Mouse (Mus musculus): ENCODE measurements around the gene Rgcc.
A peak's percentile ranks its signal among the peaks of the same experiment; 100 is the strongest.

The Rgcc gene

DNA sequence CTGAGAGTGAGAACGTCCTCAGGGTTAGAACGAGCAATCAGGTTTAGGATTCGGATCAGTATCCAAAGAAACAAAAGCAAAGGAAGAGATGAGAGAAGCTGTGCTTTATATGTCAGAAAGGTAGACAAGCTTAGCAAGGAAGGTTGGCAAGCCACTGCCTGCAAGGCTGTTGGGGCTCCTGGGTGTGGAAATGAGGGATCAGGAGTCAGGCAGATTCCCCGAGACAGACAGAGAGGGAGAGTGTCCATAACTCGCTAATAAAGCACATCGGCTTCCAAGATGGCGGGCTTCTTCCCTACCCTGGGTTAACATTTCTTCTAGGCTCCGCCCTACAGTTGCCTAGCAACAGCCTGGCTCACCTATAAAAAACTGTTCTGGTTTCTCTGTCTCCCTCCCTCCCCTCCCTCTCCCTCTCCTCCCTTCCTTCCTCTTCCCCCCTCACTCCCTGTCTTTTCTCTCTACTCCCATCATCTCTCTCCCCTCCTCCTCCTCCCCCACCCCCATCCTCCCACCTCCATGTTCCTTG is 25.5 kb downstream of the Rgcc start:
- DNase-seq: no peak

DNA sequence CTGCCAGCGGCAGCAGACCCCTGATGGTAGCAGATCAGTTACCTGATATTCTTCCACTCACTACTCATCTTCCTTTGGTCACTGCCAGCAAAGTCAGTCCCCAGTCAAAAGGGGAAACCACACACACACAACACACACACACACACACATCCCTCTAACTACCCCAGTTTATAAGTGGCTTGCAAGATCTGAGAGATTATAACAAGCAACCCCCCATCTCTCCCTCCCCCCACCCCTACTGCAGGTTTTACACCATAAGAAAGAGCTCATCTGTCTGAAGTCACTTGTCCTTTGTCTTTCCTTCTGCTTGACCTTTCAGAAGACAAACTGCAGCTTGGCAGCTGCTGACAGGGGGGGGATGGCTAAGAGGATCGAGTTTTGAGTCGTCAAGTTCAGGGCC is 26.0 kb downstream of the Rgcc start:
- no peak for DNase-seq

GRCm38 (mm10) chr14:79273697-79274477 is 27.6 kb downstream of the Rgcc start:
- DNase-seq: no peak

DNA sequence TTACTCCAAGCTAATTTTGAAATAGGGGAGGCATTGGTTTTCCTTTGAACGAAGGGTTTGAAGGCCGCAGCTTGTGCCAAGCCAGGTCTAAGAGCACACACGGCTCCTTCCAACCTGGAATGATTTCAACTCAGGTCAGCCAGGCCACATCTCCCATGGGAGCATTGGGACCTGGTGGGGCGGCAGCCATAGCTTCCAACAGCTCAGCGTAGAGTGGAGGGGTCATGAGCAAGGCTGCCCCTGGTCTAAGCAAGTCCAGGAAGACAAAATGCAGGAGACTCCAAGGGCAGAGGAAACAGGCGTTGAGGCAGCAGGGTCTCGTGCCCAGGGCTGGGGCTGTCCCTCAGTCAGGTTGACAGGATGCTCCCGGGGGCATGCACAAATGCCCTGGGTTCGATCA is 28.5 kb downstream of the Rgcc start:
- DNase-seq: no peak

DNA sequence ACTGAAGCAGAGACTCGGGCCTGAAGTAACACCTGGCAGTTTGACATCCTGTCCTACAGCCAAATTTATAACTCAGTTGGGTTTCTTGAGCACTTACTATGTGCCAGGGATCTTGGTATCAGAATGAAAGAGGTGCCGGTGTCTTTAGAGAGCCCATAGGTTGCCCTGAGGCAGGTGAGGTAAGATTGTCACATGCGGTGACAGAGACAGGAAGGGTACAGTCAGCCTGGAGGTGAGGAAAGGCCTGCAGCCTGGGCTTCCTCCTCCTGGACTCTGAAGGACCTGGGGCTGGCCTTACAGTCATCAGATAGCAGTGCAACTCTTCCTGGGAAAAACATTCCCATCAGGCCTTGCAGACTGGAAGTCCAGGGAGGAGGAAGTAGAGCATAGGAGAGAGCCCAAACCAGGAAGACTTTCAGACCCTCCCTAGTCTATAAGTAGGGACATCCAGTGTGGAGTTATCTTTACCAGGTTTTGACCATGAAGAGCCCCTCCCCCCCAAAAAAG is 29.2 kb downstream of the Rgcc start:
- no peak for DNase-seq

- no peak for DNase-seq
These were observed 31.9 kb downstream of the Rgcc start for GRCm38 (mm10) chr14:79269551-79269950.

GRCm38 (mm10) chr14:79267878-79268277 is 33.6 kb downstream of the Rgcc start:
- no peak for DNase-seq

DNA sequence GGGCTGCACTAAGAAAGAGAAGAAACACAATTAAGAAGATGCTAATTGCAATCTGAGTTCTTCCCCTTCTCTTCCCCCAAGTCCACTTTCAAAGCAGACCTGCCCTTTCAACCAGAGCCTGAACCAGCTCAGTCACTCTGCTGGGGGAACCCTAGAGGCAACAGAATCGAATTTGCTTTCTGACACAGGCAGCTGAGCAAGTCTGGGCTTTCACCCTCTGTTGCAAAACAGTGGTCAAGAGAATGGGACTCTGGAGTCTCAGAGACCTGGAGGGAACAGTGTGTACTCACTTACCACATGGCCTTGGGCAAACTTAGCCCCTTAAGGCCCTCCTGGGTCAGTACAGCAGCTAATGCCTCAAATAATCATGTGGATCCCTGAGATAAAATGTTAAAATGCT is 34.1 kb downstream of the Rgcc start:
- DNase-seq: no peak

DNA sequence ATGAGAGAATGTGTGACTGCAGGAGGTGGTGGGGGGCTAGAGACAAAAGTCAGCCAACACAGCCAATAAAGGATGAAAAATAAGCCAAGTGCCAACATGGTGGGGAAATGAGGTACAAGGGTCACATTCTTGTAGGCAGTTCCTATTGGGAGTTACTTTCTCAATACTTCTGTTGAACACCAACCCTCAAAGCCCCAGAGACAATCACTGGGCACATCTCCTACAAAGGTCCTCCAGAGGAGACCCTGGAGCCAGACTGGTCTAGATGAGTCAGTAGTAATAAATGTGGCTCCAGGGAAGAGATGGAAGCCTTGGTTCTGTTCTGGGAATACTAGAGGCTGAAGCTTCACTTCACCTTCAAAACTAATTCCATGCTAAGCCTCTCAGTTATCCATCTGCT is 35.0 kb downstream of the Rgcc start:
- DNase-seq: no peak

GRCm38 (mm10) chr14:79265738-79266137 is 35.7 kb downstream of the Rgcc start:
- no peak for DNase-seq

DNA sequence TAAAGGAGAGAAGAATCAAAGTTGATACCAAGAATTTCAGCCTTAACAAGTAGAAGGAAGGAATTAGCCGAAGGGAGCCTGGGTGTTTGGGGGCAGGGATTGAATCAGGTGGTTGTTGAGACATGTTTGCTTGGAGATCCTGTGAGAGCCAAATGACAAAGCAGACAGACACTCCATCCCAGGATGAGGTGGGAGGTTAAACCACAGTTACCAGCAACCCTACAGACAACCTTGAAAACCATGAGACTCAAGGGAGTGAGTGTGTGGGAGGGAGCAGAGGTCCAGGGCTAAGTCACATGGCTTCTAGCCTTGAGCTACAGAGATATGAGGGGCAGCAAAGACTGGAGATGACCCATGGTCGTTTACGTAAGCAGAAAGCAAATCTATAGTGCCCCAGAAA is 38.1 kb downstream of the Rgcc start:
- DNase-seq: no peak

DNA sequence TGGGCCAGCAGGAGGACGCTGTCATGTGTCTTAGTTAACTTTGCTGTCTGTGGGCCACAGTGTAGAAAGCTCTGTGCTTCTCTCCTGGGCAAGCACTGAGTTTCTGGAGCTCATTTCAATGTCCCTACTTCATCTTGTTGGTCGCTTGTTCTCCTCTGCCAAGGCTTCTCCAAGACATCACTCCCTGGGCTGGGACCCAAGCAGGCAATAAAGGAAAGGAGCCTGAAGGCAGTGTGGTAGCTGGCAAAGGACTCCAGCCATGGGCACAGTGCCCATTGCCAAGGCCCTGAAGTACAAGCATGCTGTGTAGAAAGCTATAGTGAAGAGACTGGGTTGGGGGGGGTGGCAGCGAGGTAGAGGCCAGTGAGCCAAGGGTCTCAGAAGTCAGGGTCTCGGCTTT is 38.8 kb downstream of the Rgcc start:
- no peak for DNase-seq

GRCm38 (mm10) chr14:79259062-79259779 is 42.2 kb downstream of the Rgcc start:
- no peak for DNase-seq

GRCm38 (mm10) chr14:79256656-79257055 is 44.8 kb downstream of the Rgcc start:
- DNase-seq: no peak

DNA sequence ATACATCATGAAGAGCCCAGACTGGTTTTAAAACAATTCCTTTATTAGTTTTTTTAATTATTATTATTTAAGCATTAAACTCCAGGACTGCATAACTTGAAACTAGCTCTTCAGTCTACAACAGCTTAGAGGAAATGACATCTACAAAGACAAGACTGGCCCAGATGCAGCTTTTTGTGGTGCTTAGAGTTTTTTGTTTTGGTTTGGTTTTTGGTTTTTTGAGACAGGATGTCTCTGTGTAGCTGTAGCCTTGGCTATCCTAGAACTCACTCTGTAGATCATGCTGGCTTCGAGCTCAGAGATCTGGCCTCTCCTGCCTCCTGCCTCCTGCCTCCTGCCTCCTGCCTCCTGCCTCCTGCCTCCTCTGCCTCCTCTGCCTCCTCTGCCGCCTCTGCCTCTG is 45.7 kb downstream of the Rgcc start:
- no peak for DNase-seq

DNA sequence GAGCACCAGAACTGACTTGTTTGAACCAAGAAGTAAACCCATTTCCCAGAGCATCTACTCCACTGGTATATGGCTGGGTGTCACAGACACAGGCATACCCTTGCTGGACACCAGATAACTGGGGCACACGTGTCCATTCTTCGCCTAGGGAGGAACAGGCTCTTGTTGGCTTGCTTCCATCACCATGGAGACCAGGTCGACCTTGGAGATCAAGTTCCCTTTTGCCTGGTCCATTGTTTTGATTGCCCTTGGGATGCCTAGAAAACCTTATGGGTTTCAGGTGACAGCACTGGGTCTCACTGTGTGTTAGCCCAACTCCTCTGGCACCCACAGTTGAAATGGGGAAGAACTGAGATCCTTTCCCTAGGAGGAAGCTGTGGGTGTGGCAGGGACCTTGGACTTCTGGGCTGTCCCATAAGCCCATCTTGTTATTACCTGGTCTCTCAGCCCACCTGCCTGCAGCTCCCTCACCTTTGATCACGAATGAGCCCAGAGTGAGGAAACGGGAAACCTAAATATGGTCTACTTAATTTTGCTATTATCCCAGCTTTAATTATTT is 49.6 kb downstream of the Rgcc start:
- DNase-seq: no peak

DNA sequence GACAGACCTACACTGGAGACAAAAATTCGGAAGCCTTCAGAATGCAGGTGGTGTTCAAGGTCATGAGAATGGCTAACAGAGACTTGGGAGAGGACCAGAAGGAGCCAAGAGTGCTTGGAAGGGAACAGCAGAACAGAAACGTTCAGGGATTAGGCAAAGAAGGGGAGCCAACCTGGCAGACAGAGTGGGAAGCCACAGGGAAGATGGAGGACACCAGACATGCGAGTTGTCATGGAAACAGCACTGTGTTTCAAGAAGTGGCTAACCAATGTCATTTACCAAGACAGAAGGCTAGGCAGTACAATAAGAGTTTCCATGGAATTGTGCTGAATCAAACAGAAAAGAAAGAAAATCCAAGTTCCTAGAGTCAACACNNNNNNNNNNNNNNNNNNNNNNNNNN is 56.9 kb downstream of the Rgcc start:
- no peak for DNase-seq

- DNase-seq: peak; percentile 23 to 31
These were observed 58.2 kb downstream of the Rgcc start for GRCm38 (mm10) chr14:79243038-79243883.

DNA sequence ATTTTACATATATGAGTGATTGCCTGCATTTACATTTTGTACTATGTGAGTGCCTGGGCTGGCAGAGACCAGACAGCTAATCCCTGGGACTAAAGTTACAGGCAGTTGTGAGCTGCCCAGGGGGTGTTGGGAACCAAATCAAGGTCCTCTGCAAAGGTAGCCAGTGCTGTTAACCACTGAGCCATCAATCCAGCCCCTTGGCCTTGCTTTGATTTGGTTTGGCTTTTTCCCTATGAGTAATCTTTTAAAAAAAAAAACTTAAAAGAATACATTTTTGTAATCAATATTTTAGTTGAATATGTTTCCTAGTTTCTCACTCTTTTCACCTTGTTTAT is 59.1 kb downstream of the Rgcc start:
- no peak for DNase-seq

- DNase-seq: no peak
These were observed 59.6 kb downstream of the Rgcc start for GRCm38 (mm10) chr14:79241656-79242385.

GRCm38 (mm10) chr14:79241057-79241570 is 60.3 kb downstream of the Rgcc start:
- DNase-seq: no peak

- no peak for DNase-seq
These were observed 62.0 kb downstream of the Rgcc start for GRCm38 (mm10) chr14:79239402-79239801.
